Mouse (Mus musculus) lung, embryonic 16.5 days (tissue): ENCODE data around the gene E330017A01Rik. TPM values are rescaled to one million over a fixed set of nuclear protein-coding genes. Genes with fewer than 3 reads are reported as not detected.

Source experiments
- ATAC-seq: fragments of 200-750 bp; cut with Nextera tagmentation; 2 replicates; pipeline ENCODE4 v1.8.0; 2017; ENCODE audit warnings: low read depth, mild to moderate bottlenecking, moderate library complexity
- H3K27ac ChIP-seq: fragments of 300-500 bp; sonication (generic); 2 replicates; pipeline ENCODE4 v1.5.1; 2014; ENCODE audit warnings: mild to moderate bottlenecking, control low read depth, low read length
- H3K27me3 ChIP-seq: fragments of 300-500 bp; sonication (generic); 2 replicates; pipeline ENCODE4 v1.6.1; 2014; ENCODE audit warnings: low read depth, low read length, mixed read lengths; ENCODE audit not compliant: control insufficient read depth, insufficient read depth
- H3K36me3 ChIP-seq: fragments of 300-500 bp; sonication (generic); 2 replicates; pipeline ENCODE4 v1.6.1; 2014; ENCODE audit warnings: low read length; ENCODE audit not compliant: control insufficient read depth, insufficient read depth
- H3K4me1 ChIP-seq: fragments of 300-500 bp; sonication (generic); replicated peaks from 2 replicates; pipeline ENCODE4 v1.6.1; 2014; ENCODE audit warnings: low read length, mixed read lengths; ENCODE audit not compliant: control insufficient read depth, insufficient read depth
- H3K4me2 ChIP-seq: fragments of 300-500 bp; sonication (generic); 2 replicates; pipeline ENCODE4 v1.6.1; 2014; ENCODE audit warnings: low read depth, low read length, control low read depth
- H3K4me3 ChIP-seq: fragments of 300-500 bp; sonication (generic); 2 replicates; pipeline ENCODE4 v1.5.1; 2014; ENCODE audit warnings: mild to moderate bottlenecking, low read length, control low read depth
- H3K9ac ChIP-seq: fragments of 300-500 bp; sonication (generic); 2 replicates; pipeline ENCODE4 v1.6.1; 2014; ENCODE audit warnings: low read length, control low read depth
- H3K9me3 ChIP-seq: fragments of 300-500 bp; sonication (generic); 2 replicates; pipeline ENCODE4 v1.6.1; 2016; ENCODE audit warnings: low read length; ENCODE audit not compliant: control insufficient read depth
- whole genome bisulfite sequencing: fragments of 180-500 bp; shearing (Covaris S2); extraction: QIAGEN DNeasy Blood & Tissue Kit; methylation state at CpG from one replicate; pipeline ENCODE4 v1.1.7; 2014; 5-methylcytosine and 5-hydroxymethylcytosine counted together
- polyA plus RNA-seq: library from polyadenylated mRNA; unstranded; fragments of >200 nt; fragmentation: Nextera tagmentation; extraction: Ambion mirVana; gene quantifications from 2 replicates; pipeline ENCODE4 v1.2.1, GENCODE M21; 2015

Gene E330017A01Rik
- polyA plus RNA-seq, 1 experiment from 2014 or later: not detected

- no peak for ATAC-seq
- H3K4me2 ChIP-seq: no peak overlapping the region
- 82% methylated on average over 7 of the region's 7 CpGs for WGBS
Measured at GRCm38 (mm10) chr16:58676156-58676555, 37.6 kb upstream of the E330017A01Rik start.

DNA sequence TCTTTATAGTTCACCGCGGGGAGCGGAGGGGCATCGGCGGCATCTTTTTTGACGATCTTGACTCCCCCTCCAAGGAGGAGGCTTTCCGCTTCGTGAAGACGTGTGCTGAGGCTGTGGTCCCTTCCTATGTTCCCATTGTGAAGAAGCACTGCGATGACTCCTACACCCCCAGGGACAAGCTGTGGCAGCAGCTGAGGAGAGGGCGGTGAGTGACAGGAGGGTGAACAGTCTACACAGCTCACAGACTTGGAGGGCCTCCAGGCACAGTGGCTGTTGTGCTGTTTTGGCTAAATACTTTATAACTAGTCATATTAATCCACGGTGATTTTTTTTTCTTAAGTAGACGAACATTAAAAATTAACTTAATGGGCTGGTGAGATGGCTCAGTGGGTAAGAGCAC lies 36.7 kb upstream of the E330017A01Rik start:
- H3K4me1 ChIP-seq: peaks cover 6% of the 10 kb centered on the region
- H3K27ac ChIP-seq: no peak overlapping the region
- peaks cover 19% of the 10 kb centered on the region for H3K36me3 ChIP-seq
- H3K4me3 ChIP-seq: no peak overlapping the region
- no peaks in the 10 kb centered on the region for H3K27me3 ChIP-seq
- no peak for ATAC-seq
- H3K9ac ChIP-seq: no peak overlapping the region
- no peak overlapping the region for H3K4me2 ChIP-seq
- no peaks in the 10 kb centered on the region for H3K9me3 ChIP-seq
- 92% methylated on average over 13 of the region's 13 CpGs for WGBS

More at GRCm38 (mm10) chr16:58676156-58676555, 37.6 kb upstream of the E330017A01Rik start:
- Histone ChIP-seq H3K4me1 (peaks cover 4% of the 10 kb centered on the region), H3K9me3 (no peaks in the 10 kb centered on the region), H3K27ac (no peak overlapping the region), H3K36me3 (peaks cover 23% of the 10 kb centered on the region), H3K9ac (no peak overlapping the region), H3K27me3 (no peaks in the 10 kb centered on the region), H3K4me3 (no peak overlapping the region)

- H3K4me1 ChIP-seq: peaks cover 10% of the 10 kb centered on the region
- no peak overlapping the region for H3K4me3 ChIP-seq
- H3K27ac ChIP-seq: no peak overlapping the region
- H3K4me2 ChIP-seq: no peak overlapping the region
- H3K9me3 ChIP-seq: no peaks in the 10 kb centered on the region
- no peaks in the 10 kb centered on the region for H3K27me3 ChIP-seq
- WGBS: 90% methylated on average over 15 of the region's 15 CpGs
- no peak for ATAC-seq
- no peak overlapping the region for H3K9ac ChIP-seq
- H3K36me3 ChIP-seq: peaks cover 19% of the 10 kb centered on the region
Measured at GRCm38 (mm10) chr16:58673811-58674410, 35.4 kb upstream of the E330017A01Rik start.

DNA sequence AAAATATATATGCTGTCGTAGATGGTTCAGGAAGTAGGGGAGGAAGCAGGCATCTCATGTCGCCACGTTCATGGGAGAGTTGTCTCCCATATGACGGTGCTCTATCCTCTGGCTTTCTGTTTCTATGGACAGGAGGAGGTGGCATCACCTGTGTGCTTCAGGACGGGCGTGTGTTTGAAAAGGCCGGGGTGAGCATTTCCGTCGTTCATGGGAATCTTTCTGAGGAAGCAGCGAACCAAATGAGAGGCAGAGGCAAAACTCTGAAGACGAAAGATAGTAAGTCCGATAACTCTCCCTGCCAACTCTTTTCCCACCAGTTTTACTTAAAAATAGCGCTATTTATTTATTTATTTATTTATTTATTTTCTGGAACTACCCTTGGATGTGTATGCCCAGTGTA lies 33.9 kb upstream of the E330017A01Rik start:
- no peaks in the 10 kb centered on the region for H3K27me3 ChIP-seq
- peaks cover 11% of the 10 kb centered on the region for H3K36me3 ChIP-seq
- H3K9me3 ChIP-seq: no peaks in the 10 kb centered on the region
- WGBS: 89% methylated on average over 13 of the region's 13 CpGs
- H3K9ac ChIP-seq: no peak overlapping the region
- peaks cover 10% of the 10 kb centered on the region for H3K4me1 ChIP-seq
- no peak for ATAC-seq
- no peak overlapping the region for H3K4me3 ChIP-seq
- no peak overlapping the region for H3K4me2 ChIP-seq
- no peak overlapping the region for H3K27ac ChIP-seq

DNA sequence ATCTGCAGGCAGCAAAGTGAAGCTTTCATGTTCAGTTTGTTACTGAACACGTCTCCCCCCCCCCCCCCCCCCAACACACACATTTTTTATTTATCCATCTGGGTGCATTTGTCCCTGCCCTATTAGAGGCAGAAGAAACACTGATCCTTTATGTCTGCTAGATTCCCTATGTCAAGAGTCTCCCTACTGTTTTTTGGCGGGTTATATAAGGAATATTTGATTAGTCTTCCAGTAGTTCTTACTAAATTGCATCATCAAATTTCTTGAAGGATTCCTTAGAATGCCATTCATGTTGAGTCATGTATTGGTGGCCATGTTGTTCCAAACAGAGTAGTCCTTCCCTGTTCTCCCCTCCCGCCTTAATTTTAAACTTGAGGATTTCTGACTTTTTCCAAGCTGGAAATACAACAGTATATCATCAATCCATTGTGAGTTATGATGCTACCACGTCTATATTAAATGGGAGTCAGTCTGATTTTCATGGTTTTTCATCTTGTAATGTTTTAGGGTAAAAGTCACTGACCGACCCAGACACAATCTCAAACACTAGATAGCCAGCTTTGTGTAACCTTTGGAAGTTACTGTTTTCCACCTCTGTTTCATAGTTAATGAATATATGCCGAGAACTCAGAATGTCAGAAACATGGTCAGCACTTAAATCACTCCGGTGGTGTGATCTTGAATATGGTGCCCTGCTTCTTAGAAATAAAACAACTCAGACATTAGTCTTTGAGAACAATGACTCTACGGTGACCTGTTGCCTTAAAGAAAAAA lies 32.9 kb upstream of the E330017A01Rik start:
- peak overlapping the region; percentile 98 for H3K4me3 ChIP-seq
- peak overlapping the region; percentile 89 for H3K9ac ChIP-seq
- peak overlapping the region; percentile 89 for H3K4me2 ChIP-seq
- ATAC-seq: no peak
- no peaks in the 10 kb centered on the region for H3K9me3 ChIP-seq
- peaks cover 11% of the 10 kb centered on the region for H3K36me3 ChIP-seq
- H3K4me1 ChIP-seq: peaks cover 10% of the 10 kb centered on the region
- WGBS: 61% methylated on average over 8 of the region's 8 CpGs
- H3K27me3 ChIP-seq: no peaks in the 10 kb centered on the region
- no peak overlapping the region for H3K27ac ChIP-seq

DNA sequence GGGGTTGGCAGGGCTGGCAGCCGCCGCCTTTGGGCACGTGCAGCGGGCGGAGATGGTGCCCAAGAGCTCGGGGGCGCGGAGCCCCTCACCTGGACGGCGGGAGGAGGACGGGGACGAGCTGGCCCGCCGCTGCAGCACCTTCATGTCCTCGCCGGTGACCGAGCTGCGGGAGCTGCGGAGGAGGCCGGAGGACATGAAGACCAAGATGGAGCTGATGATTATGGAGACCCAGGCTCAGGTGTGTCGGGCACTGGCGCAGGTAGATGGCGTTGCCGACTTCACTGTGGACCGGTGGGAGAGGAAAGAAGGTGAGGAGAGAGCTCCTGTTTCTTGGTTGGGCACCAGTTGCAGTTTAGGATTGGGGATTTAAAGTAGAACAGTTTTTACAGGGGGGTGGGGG lies 32.1 kb upstream of the E330017A01Rik start:
- WGBS: under 1% methylated on average over 25 of the region's 25 CpGs
- H3K27ac ChIP-seq: peak overlapping the region; percentile 92
- H3K9me3 ChIP-seq: no peaks in the 10 kb centered on the region
- H3K27me3 ChIP-seq: no peaks in the 10 kb centered on the region
- H3K9ac ChIP-seq: peak overlapping the region; percentile 89
- H3K36me3 ChIP-seq: peaks cover 7% of the 10 kb centered on the region
- H3K4me2 ChIP-seq: peak overlapping the region; percentile 89
- ATAC-seq: peak; percentile 44
- peaks cover 10% of the 10 kb centered on the region for H3K4me1 ChIP-seq
- H3K4me3 ChIP-seq: peak overlapping the region; percentile 98

GRCm38 (mm10) chr16:58669917-58670630 lies 31.5 kb upstream of the E330017A01Rik start, which contains the start of gene Cpox:
Cpox (plus strand) TSS chr16:58670292.
- Histone ChIP-seq H3K27ac (peak within 1 kb of the TSS; percentile 92), H3K4me3 (peak within 1 kb of the TSS; percentile 98), H3K9ac (peak within 1 kb of the TSS; percentile 89), H3K27me3 (no peaks in the 10 kb centered on the region), H3K36me3 (peaks cover 7% of the 10 kb centered on the region; the same call in 1 of the 2 replicates), H3K4me1 (peaks cover 10% of the 10 kb centered on the region), H3K9me3 (no peaks in the 10 kb centered on the region), H3K4me2 (peak within 1 kb of the TSS; percentile 89)
- under 1% methylated on average over 51 of the region's 51 CpGs for WGBS
- peak; percentile 98 for ATAC-seq

DNA sequence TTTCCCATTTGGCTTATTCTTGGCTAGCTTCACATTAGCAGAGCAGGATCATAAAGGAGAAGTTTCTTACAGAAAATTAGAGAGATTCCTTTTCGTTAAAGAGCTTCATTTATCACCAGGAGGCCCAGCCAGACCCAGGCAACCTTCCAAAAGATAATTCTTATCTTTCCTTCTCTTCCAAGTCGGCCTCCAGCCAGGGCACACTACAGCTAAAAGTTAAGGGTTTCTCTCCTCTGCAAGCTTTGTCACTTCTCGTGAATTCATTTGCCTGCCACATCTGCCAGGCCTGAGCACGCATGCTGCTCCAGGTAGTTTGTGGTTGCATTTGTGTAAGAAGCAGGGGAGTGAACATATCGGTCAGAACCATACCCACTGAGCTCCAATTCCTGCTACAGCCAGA lies 30.7 kb upstream of the E330017A01Rik start:
- H3K4me3 ChIP-seq: no peak overlapping the region; the same call in 1 of the 2 replicates
- H3K27me3 ChIP-seq: no peaks in the 10 kb centered on the region
- H3K4me2 ChIP-seq: peak overlapping the region; percentile 89
- H3K4me1 ChIP-seq: peaks cover 10% of the 10 kb centered on the region
- no peaks in the 10 kb centered on the region for H3K9me3 ChIP-seq
- WGBS: 28% methylated on average over 5 of the region's 5 CpGs
- peak overlapping the region; percentile 92; the same call in 1 of the 2 replicates for H3K27ac ChIP-seq
- H3K36me3 ChIP-seq: peaks cover 4% of the 10 kb centered on the region; the same call in 1 of the 2 replicates
- no peak for ATAC-seq
- H3K9ac ChIP-seq: no peak overlapping the region

DNA sequence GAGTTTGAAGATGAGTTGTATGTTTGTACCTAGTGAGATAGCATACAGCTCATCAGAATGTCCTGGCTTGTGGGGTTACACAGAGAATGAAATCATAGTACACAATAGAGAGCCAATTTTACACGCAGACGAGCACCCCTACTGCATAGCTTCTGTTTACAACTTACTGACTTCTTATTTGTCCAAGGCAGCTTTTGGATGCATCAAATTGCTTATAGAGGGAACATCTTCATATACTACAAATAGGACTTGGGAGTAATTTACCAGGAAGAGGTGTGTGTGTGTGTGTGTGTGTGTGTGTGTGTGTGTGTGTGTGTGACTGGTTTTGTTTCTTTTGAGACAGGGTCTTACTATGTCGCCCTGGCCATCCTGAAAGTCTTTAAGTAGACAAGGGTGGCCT lies 30.0 kb upstream of the E330017A01Rik start:
- WGBS: 71% methylated on average over 3 of the region's 3 CpGs
- H3K4me2 ChIP-seq: no peak overlapping the region

More for the DNA sequence above, 30.0 kb upstream of the E330017A01Rik start:
- Histone ChIP-seq H3K9ac (no peak overlapping the region), H3K4me3 (no peak overlapping the region), H3K9me3 (no peaks in the 10 kb centered on the region), H3K27ac (no peak overlapping the region), H3K36me3 (no peaks in the 10 kb centered on the region; the same call in 1 of the 2 replicates), H3K4me1 (peaks cover 10% of the 10 kb centered on the region), H3K27me3 (no peaks in the 10 kb centered on the region)
- ATAC-seq: no peak
